Mouse (Mus musculus): ENCODE measurements around the gene Pax1.

Gene Pax1

DNA sequence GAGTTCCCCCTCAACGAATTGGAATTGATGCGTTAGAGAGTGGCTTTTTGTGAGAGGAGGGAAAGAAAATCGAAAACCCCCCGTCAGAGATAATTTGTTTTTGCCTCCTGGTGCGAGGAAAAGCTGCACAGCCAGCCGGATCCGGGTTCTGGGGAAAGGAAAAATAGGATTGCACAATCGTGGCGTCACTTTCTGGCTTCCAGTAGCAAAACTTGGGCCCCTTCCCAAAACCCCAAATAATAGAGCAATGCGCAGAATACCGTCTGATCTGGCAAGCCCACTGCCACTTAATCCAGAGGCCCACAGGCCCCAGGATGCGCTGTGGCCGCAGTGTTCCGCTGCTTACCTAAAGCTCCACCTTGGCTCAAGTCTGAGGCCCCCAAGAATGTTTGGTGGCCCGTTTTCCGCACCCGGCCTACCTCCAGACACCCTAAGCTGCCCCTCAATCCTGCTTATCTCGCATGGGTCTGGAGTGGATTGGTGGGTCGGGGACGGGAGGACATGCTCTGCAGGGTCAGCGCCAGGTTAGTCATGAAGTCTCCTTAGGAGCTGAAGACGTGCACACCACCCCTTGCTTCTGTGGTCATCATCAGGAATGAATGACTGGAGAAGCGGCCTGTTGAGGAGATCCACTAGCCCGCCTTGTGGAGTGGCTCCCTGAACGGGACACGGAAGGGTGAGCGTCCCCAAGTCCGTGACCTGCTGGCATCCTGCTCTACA, 11.4 kb downstream of the Pax1 start:
- DNase-seq (ENCODE audit: extremely low spot score, low read depth, low spot score) = no peak

- DNase-seq (ENCODE audit: extremely low spot score, low read depth, low spot score) = no peak
These were observed 11.9 kb downstream of the Pax1 start for GRCm38 (mm10) chr2:147373667-147374007.

GRCm38 (mm10) chr2:147374245-147374644, 12.5 kb downstream of the Pax1 start:
- no peak for DNase-seq (ENCODE audit: extremely low spot score, low read depth, low spot score)

DNA sequence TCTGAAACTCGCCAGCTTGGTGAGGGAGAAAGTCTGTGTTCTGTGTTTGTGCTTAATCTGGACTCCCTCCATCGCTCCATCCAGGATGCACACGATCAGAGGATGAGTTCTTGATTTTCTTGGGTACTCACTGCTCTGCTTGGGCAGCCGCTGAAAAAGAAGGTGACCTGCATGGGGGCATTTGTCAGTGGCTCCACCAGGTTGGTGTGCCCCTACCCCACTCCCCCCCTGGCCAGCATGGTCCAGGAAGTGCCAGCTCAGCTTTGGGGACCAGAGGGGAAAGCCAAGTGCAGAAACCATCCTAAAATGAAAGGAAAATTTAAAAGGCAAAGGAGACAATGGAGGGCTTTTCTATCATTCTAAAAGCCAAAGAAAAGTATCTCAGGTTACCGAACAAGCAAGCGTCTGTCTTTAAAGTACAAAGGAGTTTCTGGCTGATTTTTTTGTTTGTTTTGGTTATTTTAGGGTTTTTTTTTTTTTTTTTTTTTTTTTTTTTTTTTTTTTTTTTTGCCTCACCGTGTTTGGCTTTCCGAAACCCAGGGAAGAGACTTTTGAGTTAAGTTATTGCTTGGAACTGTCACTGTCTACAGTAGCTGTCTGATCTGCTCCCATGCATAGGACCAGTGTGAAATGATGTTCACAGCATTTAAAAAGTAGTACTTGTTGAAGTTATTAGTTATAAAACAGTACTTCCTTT, 13.4 kb downstream of the Pax1 start:
- no peak for DNase-seq (ENCODE audit: extremely low spot score, low read depth, low spot score)

DNA sequence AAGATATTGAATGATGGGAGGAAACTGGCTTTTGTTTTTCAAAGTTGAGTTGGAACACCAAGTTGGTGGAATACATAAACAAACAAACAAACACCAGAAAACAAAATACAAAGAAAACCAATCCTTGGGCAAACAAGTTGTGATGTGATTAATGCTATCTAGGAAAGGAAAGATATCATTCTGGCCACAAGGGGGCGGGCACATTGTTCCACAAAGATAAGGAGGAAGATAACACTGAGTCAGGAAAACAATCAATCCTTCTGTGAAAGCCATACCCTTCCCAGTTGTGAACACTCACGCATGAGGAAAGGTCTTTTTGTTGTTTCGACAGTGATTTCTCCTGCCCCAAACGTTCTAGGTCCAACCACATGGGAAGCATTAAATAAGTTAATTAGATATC, 17.2 kb downstream of the Pax1 start:
- no peak for DNase-seq (ENCODE audit: extremely low spot score, low read depth, low spot score)

- DNase-seq (ENCODE audit: extremely low spot score, low read depth, low spot score) = no peak
These were observed 21.6 kb downstream of the Pax1 start for GRCm38 (mm10) chr2:147383373-147383772.

DNA sequence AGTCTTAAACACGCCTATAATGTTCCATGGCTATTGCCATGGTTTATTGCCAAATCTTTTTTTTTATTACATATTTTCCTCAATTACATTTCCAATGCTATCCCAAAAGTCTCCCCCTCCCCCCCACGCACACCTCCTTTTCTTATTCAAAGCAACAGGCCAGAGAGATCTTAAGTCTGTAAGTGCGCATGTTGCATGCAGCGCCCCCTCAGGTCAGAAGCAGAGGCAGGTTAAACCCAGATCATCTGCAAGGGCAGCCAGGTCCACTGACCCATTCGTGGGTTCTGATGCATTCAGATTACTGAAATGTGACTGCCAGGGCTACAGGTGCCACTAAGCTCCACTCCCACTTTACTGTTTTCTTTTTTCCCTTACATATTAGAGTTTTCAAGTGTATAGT, 25.2 kb downstream of the Pax1 start:
- DNase-seq (ENCODE audit: extremely low spot score, low read depth, low spot score) = no peak

GRCm38 (mm10) chr2:147409323-147409722, 47.6 kb downstream of the Pax1 start:
- no peak for DNase-seq (ENCODE audit: extremely low spot score, low read depth, low spot score)

DNA sequence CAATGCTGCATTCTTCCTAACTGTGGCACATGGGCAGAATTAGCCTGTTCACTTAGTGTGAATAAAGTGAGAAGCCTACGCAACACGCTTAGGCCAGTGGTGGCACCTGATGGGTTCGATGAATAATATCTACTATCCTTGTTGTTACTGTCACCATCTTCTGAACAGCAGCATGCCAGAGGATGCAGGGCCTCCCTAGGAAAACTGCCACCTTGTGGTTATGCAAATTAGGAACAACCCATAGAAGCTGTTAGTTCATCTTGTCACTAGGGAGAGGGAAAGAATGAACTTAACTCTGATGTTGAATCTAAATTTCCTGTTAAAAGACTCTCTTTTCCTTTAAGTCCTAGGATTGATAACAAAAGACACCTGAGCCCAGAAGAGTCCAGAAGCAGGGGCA, 53.3 kb downstream of the Pax1 start:
- DNase-seq (ENCODE audit: extremely low spot score, low read depth, low spot score) = no peak

DNA sequence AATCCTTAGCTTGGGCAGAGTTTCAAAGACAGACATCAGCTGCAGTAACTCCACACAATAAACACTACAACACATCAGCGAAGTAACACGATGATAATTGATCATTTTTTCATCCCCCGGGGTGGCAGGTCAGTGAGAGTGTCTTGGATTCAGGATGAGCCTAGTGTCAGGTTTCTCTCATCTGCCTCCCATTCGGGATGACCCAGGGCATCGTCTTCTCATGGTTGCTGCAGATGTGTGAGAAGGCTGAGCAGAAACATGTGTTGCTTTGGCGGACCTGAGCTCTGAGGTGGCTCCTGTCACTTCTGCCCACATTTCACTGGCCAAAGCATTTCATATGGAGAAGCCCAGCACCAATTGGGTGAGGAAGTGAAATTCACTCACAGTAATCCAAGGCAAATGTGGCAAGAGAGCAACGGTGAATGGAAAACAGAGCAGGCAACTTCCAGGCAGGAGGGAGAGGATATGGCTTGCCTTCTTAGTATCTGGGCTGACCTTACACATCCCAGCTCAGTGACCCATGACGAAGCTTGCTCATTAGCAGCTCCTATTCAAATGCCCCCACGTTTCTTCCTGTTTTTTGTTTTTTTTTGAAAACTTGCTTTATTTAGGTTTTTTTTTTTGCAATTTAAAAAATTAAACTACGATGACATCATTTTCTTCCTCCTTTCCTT, 63.0 kb downstream of the Pax1 start:
- no peak for DNase-seq (ENCODE audit: extremely low spot score, low read depth, low spot score)

DNA sequence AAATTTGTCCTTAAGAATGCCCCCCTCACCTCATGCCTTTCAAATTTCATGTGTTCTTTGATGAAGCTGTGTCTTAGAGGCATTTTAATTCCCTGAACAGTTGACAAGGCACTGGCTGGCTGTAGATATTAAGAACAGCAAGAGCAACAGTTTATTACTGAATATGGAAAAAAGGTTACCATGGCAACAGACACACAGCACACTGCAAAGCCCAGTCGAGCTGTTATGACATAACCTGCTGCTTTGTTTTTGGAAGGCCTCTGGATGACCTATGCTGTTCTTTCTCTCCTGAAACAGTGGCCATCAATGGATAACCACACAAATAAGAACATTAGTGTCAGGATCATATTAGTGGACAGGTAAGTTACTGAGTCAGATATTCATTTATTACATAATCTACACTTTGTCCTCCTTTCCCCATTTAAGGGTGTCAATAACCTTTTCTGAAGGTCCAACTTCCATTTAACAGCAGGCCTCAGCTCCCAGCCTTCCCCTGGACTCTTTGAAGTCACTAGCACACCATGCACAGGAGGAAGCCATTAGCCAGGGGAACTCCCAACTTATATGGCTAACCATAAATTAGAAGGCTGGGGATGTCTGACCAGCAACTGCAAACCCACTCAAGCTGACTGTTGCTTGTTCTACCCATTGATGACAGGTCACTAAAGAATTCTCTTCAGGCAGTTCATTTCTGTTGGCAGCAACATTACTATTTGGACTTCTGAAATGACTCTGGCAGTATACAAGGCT, 68.1 kb downstream of the Pax1 start:
- DNase-seq (ENCODE audit: extremely low spot score, low read depth, low spot score) = peak; percentile 82

GRCm38 (mm10) chr2:147433120-147433519, 71.4 kb downstream of the Pax1 start:
- DNase-seq (ENCODE audit: extremely low spot score, low read depth, low spot score) = no peak

All from hindlimb bud, embryonic 11.5 days (tissue).